Mouse (Mus musculus): Measurements from ENCODE around the gene C1qtnf2. TPM values are rescaled to one million over a fixed set of nuclear protein-coding genes. Genes with fewer than 3 reads are reported as not detected.

Gene C1qtnf2
- total and polyA plus RNA-seq, 2 experiments from 2014 or later, result 13.9 to 21.6 TPM

- DNase-seq (ENCODE audit: low spot score) (peak; percentile 92), ATAC-seq (peak; percentile 87)
- H3K4me3 ChIP-seq (ENCODE audit: low read length), result no peak overlapping the region
- no peaks in the 10 kb centered on the region for H3K4me1 ChIP-seq (ENCODE audit: insufficient read depth, low read length)
- TF ChIP-seq CTCF (IDR thresholded peaks at IDR 0.05; ENCODE audit: low read depth), result peak; percentile 91
- no peak overlapping the region for H3K9ac ChIP-seq (replicated peaks; ENCODE audit: low read length)
- no peak overlapping the region for H3K27ac ChIP-seq
- WGBS, result 17% methylated on average over 6 of the region's 6 CpGs
- H3K27me3 ChIP-seq (ENCODE audit: insufficient read depth, low read length), result no peaks in the 10 kb centered on the region
- H3K4me2 ChIP-seq (ENCODE audit: low read depth, low read length), result no peak overlapping the region
- 0 out of 2 replicates have a peak, but pooled peaks cover 3% of the 10 kb centered on the region for H3K9me3 ChIP-seq (ENCODE audit: low read length)
- no peaks in the 10 kb centered on the region for H3K36me3 ChIP-seq (ENCODE audit: insufficient read depth, low read length)
These were observed 19.8 kb downstream of the C1qtnf2 start for GRCm38 (mm10) chr11:43493815-43494409.

- WGBS, result 51% methylated on average over 8 of the region's 8 CpGs
- peak; percentile 50 for TF ChIP-seq CTCF (IDR thresholded peaks at IDR 0.05; ENCODE audit: low read depth)
- 0 out of 2 replicates have a peak, but pooled peaks cover 3% of the 10 kb centered on the region for H3K9me3 ChIP-seq (ENCODE audit: low read length)
- H3K4me2 ChIP-seq (ENCODE audit: low read depth, low read length), result no peak overlapping the region
- no peak overlapping the region for H3K4me3 ChIP-seq (ENCODE audit: low read length)
- ATAC-seq, result no peak
- H3K27me3 ChIP-seq (ENCODE audit: insufficient read depth, low read length), result no peaks in the 10 kb centered on the region
- H3K9ac ChIP-seq (replicated peaks; ENCODE audit: low read length), result no peak overlapping the region
- no peak overlapping the region for H3K27ac ChIP-seq
- no peaks in the 10 kb centered on the region for H3K36me3 ChIP-seq (ENCODE audit: insufficient read depth, low read length)
- DNase-seq (ENCODE audit: low spot score), result peak; percentile 32
- no peaks in the 10 kb centered on the region for H3K4me1 ChIP-seq (ENCODE audit: insufficient read depth, low read length)
These were observed 21.0 kb downstream of the C1qtnf2 start for GRCm38 (mm10) chr11:43495037-43495436.

- no peak for ATAC-seq
- no peak for TF ChIP-seq CTCF (IDR thresholded peaks at IDR 0.05; ENCODE audit: low read depth)
- H3K27me3 ChIP-seq (ENCODE audit: insufficient read depth, low read length), result no peaks in the 10 kb centered on the region
- no peak overlapping the region for H3K27ac ChIP-seq
- no peak overlapping the region for H3K9ac ChIP-seq (replicated peaks; ENCODE audit: low read length)
- no peaks in the 10 kb centered on the region for H3K4me1 ChIP-seq (ENCODE audit: insufficient read depth, low read length)
- no peaks in the 10 kb centered on the region for H3K36me3 ChIP-seq (ENCODE audit: insufficient read depth, low read length)
- 29% methylated on average over 3 of the region's 3 CpGs for WGBS
- H3K4me3 ChIP-seq (ENCODE audit: low read length), result no peak overlapping the region
- peak; percentile 36 for DNase-seq (ENCODE audit: low spot score)
- no peak overlapping the region for H3K4me2 ChIP-seq (ENCODE audit: low read depth, low read length)
- H3K9me3 ChIP-seq (ENCODE audit: low read length), result 0 out of 2 replicates have a peak, but pooled peaks cover 3% of the 10 kb centered on the region
These were observed 21.5 kb downstream of the C1qtnf2 start for GRCm38 (mm10) chr11:43495532-43495931.

GRCm38 (mm10) chr11:43501256-43501655, 27.2 kb downstream of the C1qtnf2 start:
- Histone ChIP-seq H3K4me1 (ENCODE audit: insufficient read depth, low read length) (no peaks in the 10 kb centered on the region), H3K4me2 (ENCODE audit: low read depth, low read length) (no peak overlapping the region), H3K9ac (replicated peaks; ENCODE audit: low read length) (no peak overlapping the region), H3K27ac (no peak overlapping the region), H3K4me3 (ENCODE audit: low read length) (no peak overlapping the region), H3K36me3 (ENCODE audit: insufficient read depth, low read length) (no peaks in the 10 kb centered on the region), H3K27me3 (ENCODE audit: insufficient read depth, low read length) (no peaks in the 10 kb centered on the region), H3K9me3 (ENCODE audit: low read length) (0 out of 2 replicates have a peak, but pooled peaks cover 3% of the 10 kb centered on the region)
- DNase-seq (ENCODE audit: low spot score) (no peak), ATAC-seq (no peak)
- 79% methylated on average over 6 of the region's 6 CpGs for WGBS
- TF ChIP-seq CTCF (IDR thresholded peaks at IDR 0.05; ENCODE audit: low read depth), result no peak

GRCm38 (mm10) chr11:43505188-43505587, 31.1 kb downstream of the C1qtnf2 start:
- TF ChIP-seq CTCF (IDR thresholded peaks at IDR 0.05; ENCODE audit: low read depth), result no peak
- Histone ChIP-seq H3K27me3 (ENCODE audit: insufficient read depth, low read length) (no peaks in the 10 kb centered on the region), H3K27ac (no peak overlapping the region), H3K9me3 (ENCODE audit: low read length) (no peaks in the 10 kb centered on the region), H3K4me1 (ENCODE audit: insufficient read depth, low read length) (no peaks in the 10 kb centered on the region), H3K4me2 (ENCODE audit: low read depth, low read length) (no peak overlapping the region), H3K36me3 (ENCODE audit: insufficient read depth, low read length) (no peaks in the 10 kb centered on the region), H3K4me3 (ENCODE audit: low read length) (no peak overlapping the region), H3K9ac (replicated peaks; ENCODE audit: low read length) (no peak overlapping the region)
- no peak for ATAC-seq
- no peak for DNase-seq (ENCODE audit: low spot score)
- 58% methylated on average over 7 of the region's 7 CpGs for WGBS

GRCm38 (mm10) chr11:43507976-43508375, 33.9 kb downstream of the C1qtnf2 start:
- no peak for TF ChIP-seq CTCF (IDR thresholded peaks at IDR 0.05; ENCODE audit: low read depth)
- ATAC-seq (no peak), DNase-seq (ENCODE audit: low spot score) (peak; percentile 21)
- Histone ChIP-seq H3K27me3 (ENCODE audit: insufficient read depth, low read length) (no peaks in the 10 kb centered on the region), H3K9me3 (ENCODE audit: low read length) (no peaks in the 10 kb centered on the region), H3K36me3 (ENCODE audit: insufficient read depth, low read length) (no peaks in the 10 kb centered on the region), H3K4me1 (ENCODE audit: insufficient read depth, low read length) (no peaks in the 10 kb centered on the region), H3K9ac (replicated peaks; ENCODE audit: low read length) (no peak overlapping the region), H3K27ac (no peak overlapping the region), H3K4me2 (ENCODE audit: low read depth, low read length) (no peak overlapping the region), H3K4me3 (ENCODE audit: low read length) (no peak overlapping the region)
- WGBS, result 66% methylated on average over 6 of the region's 6 CpGs

- 91% methylated on average over 5 of the region's 5 CpGs for WGBS
- H3K9me3 ChIP-seq (ENCODE audit: low read length), result no peaks in the 10 kb centered on the region
- H3K27me3 ChIP-seq (ENCODE audit: insufficient read depth, low read length), result no peaks in the 10 kb centered on the region
- TF ChIP-seq CTCF (IDR thresholded peaks at IDR 0.05; ENCODE audit: low read depth), result no peak
- H3K27ac ChIP-seq, result no peak overlapping the region
- H3K36me3 ChIP-seq (ENCODE audit: insufficient read depth, low read length), result no peaks in the 10 kb centered on the region
- no peak overlapping the region for H3K4me2 ChIP-seq (ENCODE audit: low read depth, low read length)
- no peak overlapping the region for H3K9ac ChIP-seq (replicated peaks; ENCODE audit: low read length)
- H3K4me3 ChIP-seq (ENCODE audit: low read length), result no peak overlapping the region
- H3K4me1 ChIP-seq (ENCODE audit: insufficient read depth, low read length), result no peaks in the 10 kb centered on the region
- no peak for DNase-seq (ENCODE audit: low spot score)
- no peak for ATAC-seq
These were observed 35.8 kb downstream of the C1qtnf2 start for GRCm38 (mm10) chr11:43509878-43510277.
